Mouse (Mus musculus): ENCODE measurements around the gene Heatr6. TPM values are rescaled to one million over a fixed set of nuclear protein-coding genes. Genes with fewer than 3 reads are reported as not detected.

The Heatr6 gene
- polyA plus RNA-seq, 1 experiment = 10.2 TPM

GRCm38 (mm10) chr11:83787401-83788021, 34.0 kb downstream of the Heatr6 start:
- Histone ChIP-seq H3K27me3 (ENCODE audit: control insufficient read depth, insufficient read depth, insufficient read length) (no peaks in the 10 kb centered on the region), H3K79me2 (ENCODE audit: control insufficient read depth, insufficient read depth) (no peaks in the 10 kb centered on the region), H3K79me3 (ENCODE audit: low read depth) (no peaks in the 10 kb centered on the region), H3ac (ENCODE audit: control insufficient read depth, insufficient read length, low read depth) (no peak overlapping the region), H3K4me3 (ENCODE audit: insufficient read depth, poor library complexity, severe bottlenecking) (no peak overlapping the region), H3K36me3 (ENCODE audit: control insufficient read depth, insufficient read depth) (peaks cover 15% of the 10 kb centered on the region)
- no peak for TF ChIP-seq FOSL1 (IDR thresholded peaks at IDR 0.05; ENCODE audit: insufficient read depth, low read length, poor library complexity, severe bottlenecking)
- TF ChIP-seq CTCF (IDR thresholded peaks at IDR 0.05; ENCODE audit: control insufficient read depth, insufficient read depth, insufficient read length) = no peak
- TF ChIP-seq CEBPB (IDR thresholded peaks at IDR 0.05; ENCODE audit: low read depth) = no peak
- TF ChIP-seq MAX (IDR thresholded peaks at IDR 0.05) = no peak

DNA sequence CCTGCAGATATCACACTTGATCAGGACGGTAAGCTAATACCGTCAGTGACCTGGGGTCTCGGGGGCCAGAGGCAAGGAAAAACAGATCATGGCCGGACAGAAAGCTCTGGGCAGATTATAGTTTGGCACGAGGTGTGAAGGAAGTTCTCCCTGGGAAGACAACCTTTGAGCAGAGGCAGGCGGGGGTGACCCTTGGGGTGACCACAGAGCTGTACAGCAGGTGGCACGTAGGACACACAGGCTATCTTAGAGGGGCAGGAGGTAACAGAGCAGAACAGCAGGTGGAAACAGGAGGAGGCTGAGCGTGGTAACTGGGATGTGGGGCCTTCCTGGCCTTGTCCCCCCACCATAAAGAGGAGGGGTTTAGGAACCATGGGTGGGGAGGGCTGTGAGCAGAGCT, 34.8 kb downstream of the Heatr6 start:
- Histone ChIP-seq H3K79me2 (ENCODE audit: control insufficient read depth, insufficient read depth) (no peaks in the 10 kb centered on the region), H3K79me3 (ENCODE audit: low read depth) (no peaks in the 10 kb centered on the region), H3K4me3 (ENCODE audit: insufficient read depth, poor library complexity, severe bottlenecking) (no peak overlapping the region)

GRCm38 (mm10) chr11:83789259-83789658, 35.8 kb downstream of the Heatr6 start:
- Histone ChIP-seq H3K36me3 (ENCODE audit: control insufficient read depth, insufficient read depth) (no peaks in the 10 kb centered on the region), H3K4me3 (ENCODE audit: insufficient read depth, poor library complexity, severe bottlenecking) (no peak overlapping the region), H3K79me2 (ENCODE audit: control insufficient read depth, insufficient read depth) (no peaks in the 10 kb centered on the region), H3K27me3 (ENCODE audit: control insufficient read depth, insufficient read depth, insufficient read length) (no peaks in the 10 kb centered on the region), H3K79me3 (ENCODE audit: low read depth) (no peaks in the 10 kb centered on the region), H3ac (ENCODE audit: control insufficient read depth, insufficient read length, low read depth) (no peak overlapping the region)
- TF ChIP-seq MAX (IDR thresholded peaks at IDR 0.05) = peak; percentile 90
- TF ChIP-seq USF1 (IDR thresholded peaks at IDR 0.05; ENCODE audit: low read depth) = no peak
- peak; percentile 96 for TF ChIP-seq CEBPB (IDR thresholded peaks at IDR 0.05; ENCODE audit: low read depth)

More for the DNA sequence above, 34.8 kb downstream of the Heatr6 start:
- peaks cover 7% of the 10 kb centered on the region for H3K36me3 ChIP-seq (ENCODE audit: control insufficient read depth, insufficient read depth)
- no peaks in the 10 kb centered on the region for H3K27me3 ChIP-seq (ENCODE audit: control insufficient read depth, insufficient read depth, insufficient read length)
- TF ChIP-seq CTCF (IDR thresholded peaks at IDR 0.05; ENCODE audit: control insufficient read depth, insufficient read depth, insufficient read length) (no peak), MAX (IDR thresholded peaks at IDR 0.05) (no peak), FOSL1 (IDR thresholded peaks at IDR 0.05; ENCODE audit: insufficient read depth, low read length, poor library complexity, severe bottlenecking) (no peak), MYOG (IDR thresholded peaks at IDR 0.05; ENCODE audit: control insufficient read depth, extremely low read depth, insufficient read length) (no peak), CEBPB (IDR thresholded peaks at IDR 0.05; ENCODE audit: low read depth) (no peak), MYOD1 (IDR thresholded peaks at IDR 0.05; ENCODE audit: control insufficient read depth, insufficient read length, low read depth) (no peak), USF1 (IDR thresholded peaks at IDR 0.05; ENCODE audit: low read depth) (no peak)
- H3ac ChIP-seq (ENCODE audit: control insufficient read depth, insufficient read length, low read depth) = no peak overlapping the region

DNA sequence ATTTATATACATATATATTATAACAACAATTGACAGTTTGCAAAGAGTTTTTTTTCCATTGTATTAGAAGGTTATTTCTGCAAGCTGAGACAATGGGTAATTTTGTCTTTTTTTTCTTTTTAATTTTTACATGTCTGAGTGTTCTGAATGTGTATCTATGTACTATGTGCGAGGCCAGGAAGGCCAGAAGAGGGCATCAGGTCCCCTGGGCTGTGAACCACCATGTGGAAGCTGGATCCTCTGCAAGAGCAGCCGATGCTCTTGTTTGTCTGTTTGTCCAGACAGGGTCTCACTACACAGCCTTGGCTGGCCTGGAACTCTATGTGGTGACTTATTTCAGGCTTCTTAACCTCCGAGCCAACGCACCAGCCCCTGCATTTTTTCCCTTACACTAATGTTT, 37.6 kb downstream of the Heatr6 start:
- Histone ChIP-seq H3K79me2 (ENCODE audit: control insufficient read depth, insufficient read depth) (no peaks in the 10 kb centered on the region), H3ac (ENCODE audit: control insufficient read depth, insufficient read length, low read depth) (no peak overlapping the region), H3K4me3 (ENCODE audit: insufficient read depth, poor library complexity, severe bottlenecking) (no peak overlapping the region), H3K36me3 (ENCODE audit: control insufficient read depth, insufficient read depth) (no peaks in the 10 kb centered on the region), H3K79me3 (ENCODE audit: low read depth) (no peaks in the 10 kb centered on the region), H3K27me3 (ENCODE audit: control insufficient read depth, insufficient read depth, insufficient read length) (peaks cover 3% of the 10 kb centered on the region)
- TF ChIP-seq FOSL1 (IDR thresholded peaks at IDR 0.05; ENCODE audit: insufficient read depth, low read length, poor library complexity, severe bottlenecking) (no peak), MAX (IDR thresholded peaks at IDR 0.05) (no peak), CTCF (IDR thresholded peaks at IDR 0.05; ENCODE audit: control insufficient read depth, insufficient read depth, insufficient read length) (no peak), MYOD1 (IDR thresholded peaks at IDR 0.05; ENCODE audit: control insufficient read depth, insufficient read length, low read depth) (no peak), CEBPB (IDR thresholded peaks at IDR 0.05; ENCODE audit: low read depth) (no peak), MYOG (IDR thresholded peaks at IDR 0.05; ENCODE audit: control insufficient read depth, extremely low read depth, insufficient read length) (no peak), USF1 (IDR thresholded peaks at IDR 0.05; ENCODE audit: low read depth) (no peak)

DNA sequence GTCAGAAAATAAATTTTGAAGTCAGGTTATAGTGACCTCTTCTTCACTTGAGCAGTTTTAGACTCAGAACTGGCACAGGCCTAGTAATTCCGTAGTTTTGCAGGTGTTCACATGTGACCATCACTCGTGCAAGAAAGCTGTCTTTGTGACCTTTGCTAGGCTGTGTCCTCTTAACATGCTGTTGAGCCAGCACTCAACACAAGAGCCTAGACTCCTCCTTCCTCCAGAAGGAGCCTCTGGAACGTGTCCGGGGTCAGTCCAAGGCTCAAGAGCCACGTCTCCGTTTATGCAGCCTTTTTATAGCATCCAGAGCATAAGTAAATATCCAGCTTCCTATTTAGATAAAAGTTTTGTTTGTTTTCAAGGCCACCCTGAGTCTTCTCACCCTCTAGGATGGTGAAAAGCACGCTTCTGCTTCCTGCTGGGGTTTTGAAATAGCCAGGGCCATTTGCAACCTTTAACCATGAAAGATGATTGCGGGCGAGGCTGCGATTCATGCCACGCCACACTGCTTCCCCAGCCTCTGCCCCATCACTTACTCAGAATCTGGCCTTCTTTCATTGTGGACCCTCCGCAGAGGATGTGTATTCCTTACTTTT, 38.9 kb downstream of the Heatr6 start:
- TF ChIP-seq MYOG (IDR thresholded peaks at IDR 0.05; ENCODE audit: control insufficient read depth, extremely low read depth, insufficient read length) (no peak), CEBPB (IDR thresholded peaks at IDR 0.05; ENCODE audit: low read depth) (no peak), MYOD1 (IDR thresholded peaks at IDR 0.05; ENCODE audit: control insufficient read depth, insufficient read length, low read depth) (no peak), USF1 (IDR thresholded peaks at IDR 0.05; ENCODE audit: low read depth) (no peak)
- H3K79me3 ChIP-seq (ENCODE audit: low read depth) = no peaks in the 10 kb centered on the region
- H3K4me3 ChIP-seq (ENCODE audit: insufficient read depth, poor library complexity, severe bottlenecking) = no peak overlapping the region
- H3ac ChIP-seq (ENCODE audit: control insufficient read depth, insufficient read length, low read depth) = no peak overlapping the region
- no peaks in the 10 kb centered on the region for H3K79me2 ChIP-seq (ENCODE audit: control insufficient read depth, insufficient read depth)
- H3K27me3 ChIP-seq (ENCODE audit: control insufficient read depth, insufficient read depth, insufficient read length) = peaks cover 3% of the 10 kb centered on the region
- no peaks in the 10 kb centered on the region for H3K36me3 ChIP-seq (ENCODE audit: control insufficient read depth, insufficient read depth)

DNA sequence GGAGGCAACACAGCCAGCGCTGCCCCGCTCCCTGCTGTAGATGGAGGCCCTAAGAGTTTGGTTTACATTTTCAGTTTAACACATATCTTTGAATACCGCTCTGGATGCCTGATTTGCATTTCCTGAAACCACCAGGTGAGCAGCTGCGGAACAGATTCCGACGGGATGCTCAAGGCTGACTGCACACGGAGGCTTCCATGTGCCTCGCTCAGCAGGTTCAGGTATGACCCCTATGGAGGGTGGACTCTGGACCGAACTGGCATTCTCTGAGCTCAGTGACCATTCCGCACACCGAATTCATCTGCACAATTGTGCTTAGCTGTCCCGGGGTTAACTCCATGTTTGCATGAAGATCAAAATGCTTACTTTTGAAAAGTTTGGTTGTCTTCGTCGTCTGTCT, 39.8 kb downstream of the Heatr6 start:
- H3K79me3 ChIP-seq (ENCODE audit: low read depth) = no peaks in the 10 kb centered on the region
- H3ac ChIP-seq (ENCODE audit: control insufficient read depth, insufficient read length, low read depth) = no peak overlapping the region
- peaks cover 6% of the 10 kb centered on the region for H3K27me3 ChIP-seq (ENCODE audit: control insufficient read depth, insufficient read depth, insufficient read length)
- TF ChIP-seq USF1 (IDR thresholded peaks at IDR 0.05; ENCODE audit: low read depth) (no peak), MYOG (IDR thresholded peaks at IDR 0.05; ENCODE audit: control insufficient read depth, extremely low read depth, insufficient read length) (no peak), FOSL1 (IDR thresholded peaks at IDR 0.05; ENCODE audit: insufficient read depth, low read length, poor library complexity, severe bottlenecking) (no peak), CEBPB (IDR thresholded peaks at IDR 0.05; ENCODE audit: low read depth) (no peak), MAX (IDR thresholded peaks at IDR 0.05) (no peak), CTCF (IDR thresholded peaks at IDR 0.05; ENCODE audit: control insufficient read depth, insufficient read depth, insufficient read length) (no peak), MYOD1 (IDR thresholded peaks at IDR 0.05; ENCODE audit: control insufficient read depth, insufficient read length, low read depth) (no peak)
- H3K36me3 ChIP-seq (ENCODE audit: control insufficient read depth, insufficient read depth) = no peaks in the 10 kb centered on the region
- H3K79me2 ChIP-seq (ENCODE audit: control insufficient read depth, insufficient read depth) = no peaks in the 10 kb centered on the region
- no peak overlapping the region for H3K4me3 ChIP-seq (ENCODE audit: insufficient read depth, poor library complexity, severe bottlenecking)
